Mouse (Mus musculus) adrenal gland, postnatal 14 days (tissue): ENCODE measurements at regions not wholly inside any gene's neighbourhood (a gene's known extent, or its start where the extent isn't known, plus 50 kb on each side); places are given as distances from the start of the nearest gene placed in this dataset.

Experiments used
- DNase-seq: peaks from one replicate; pipeline ENCODE4 v3.0.0; 2021; ENCODE audit warnings: mixed read lengths

DNA sequence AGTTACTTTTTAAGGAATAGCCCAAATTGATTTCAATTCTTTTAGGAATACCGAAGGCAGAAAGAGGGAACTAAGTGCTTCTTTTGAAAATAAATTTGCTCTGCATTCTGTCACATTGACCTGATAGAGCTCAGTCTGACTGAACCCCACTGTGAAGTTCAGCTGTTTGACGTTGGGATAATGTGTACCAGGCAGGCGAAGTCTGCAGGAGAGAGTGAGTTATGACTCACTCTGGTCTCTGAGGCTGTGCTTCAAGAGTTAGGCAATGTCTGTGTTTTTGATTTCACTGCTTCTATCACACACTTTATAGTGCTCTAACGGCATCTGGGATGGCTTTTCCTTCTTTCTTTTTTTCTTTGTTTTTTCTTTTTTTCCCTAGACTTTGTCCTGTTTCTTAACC, 283.5 kb downstream of the Naf1 start:
- no peak for DNase-seq

DNA sequence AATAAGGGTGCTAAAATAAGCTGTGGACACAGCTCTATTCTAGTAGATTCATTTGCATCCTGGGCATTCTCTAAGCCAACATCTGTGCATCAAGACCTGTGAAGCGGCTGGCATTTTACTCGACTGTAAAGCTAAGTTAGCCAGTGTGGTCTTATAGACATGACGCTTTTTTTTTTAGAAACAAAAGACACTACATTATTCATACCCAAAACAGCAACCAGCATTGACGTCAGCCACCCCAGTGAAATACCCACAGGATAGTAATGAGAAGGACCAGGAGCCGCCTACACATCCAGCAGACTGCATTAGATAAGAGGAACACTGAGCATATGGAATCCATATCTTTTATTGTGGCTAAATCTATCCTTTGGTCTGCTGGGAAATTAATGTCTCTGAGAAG, 321.7 kb downstream of the Naf1 start:
- no peak for DNase-seq

DNA sequence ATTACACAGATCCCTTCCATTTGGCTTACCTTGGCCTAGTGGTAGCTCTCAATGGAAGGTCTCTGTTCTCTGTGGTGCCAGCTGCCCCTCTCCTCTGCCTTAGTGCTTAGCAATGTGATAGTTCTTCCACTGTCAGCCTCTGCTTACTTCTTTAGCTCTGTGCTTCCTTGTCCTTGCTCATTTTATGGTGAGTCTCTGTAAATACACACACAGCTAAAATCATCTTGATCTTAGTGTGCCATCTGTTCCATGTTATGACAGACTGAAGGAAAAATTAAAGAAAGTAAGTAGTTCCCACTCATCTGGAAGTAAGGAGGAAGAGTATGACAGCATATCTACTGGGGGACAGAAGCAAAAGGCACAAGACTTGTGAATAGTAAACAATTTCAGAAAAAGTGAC, 324.4 kb upstream of the Nat3 start:
- DNase-seq: no peak

DNA sequence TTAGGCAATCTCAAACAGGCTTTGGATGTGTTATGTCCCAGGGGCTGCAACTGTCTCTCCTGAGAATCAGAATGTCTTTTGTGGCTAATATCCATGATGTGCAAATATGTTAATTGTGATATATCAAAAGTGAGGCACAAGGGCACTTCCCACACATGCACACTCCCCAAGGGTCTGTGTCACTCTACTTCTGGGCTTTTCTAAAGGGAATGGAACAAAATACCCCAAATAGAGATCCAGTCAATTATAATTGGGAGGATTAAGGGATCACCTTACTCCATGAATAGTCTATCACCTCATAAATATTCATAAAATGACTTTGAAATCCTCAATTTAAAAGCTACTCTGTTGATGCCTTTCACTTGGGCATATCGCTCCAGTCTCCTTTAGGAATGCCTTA, 317.6 kb upstream of the Nat3 start:
- DNase-seq: no peak

DNA sequence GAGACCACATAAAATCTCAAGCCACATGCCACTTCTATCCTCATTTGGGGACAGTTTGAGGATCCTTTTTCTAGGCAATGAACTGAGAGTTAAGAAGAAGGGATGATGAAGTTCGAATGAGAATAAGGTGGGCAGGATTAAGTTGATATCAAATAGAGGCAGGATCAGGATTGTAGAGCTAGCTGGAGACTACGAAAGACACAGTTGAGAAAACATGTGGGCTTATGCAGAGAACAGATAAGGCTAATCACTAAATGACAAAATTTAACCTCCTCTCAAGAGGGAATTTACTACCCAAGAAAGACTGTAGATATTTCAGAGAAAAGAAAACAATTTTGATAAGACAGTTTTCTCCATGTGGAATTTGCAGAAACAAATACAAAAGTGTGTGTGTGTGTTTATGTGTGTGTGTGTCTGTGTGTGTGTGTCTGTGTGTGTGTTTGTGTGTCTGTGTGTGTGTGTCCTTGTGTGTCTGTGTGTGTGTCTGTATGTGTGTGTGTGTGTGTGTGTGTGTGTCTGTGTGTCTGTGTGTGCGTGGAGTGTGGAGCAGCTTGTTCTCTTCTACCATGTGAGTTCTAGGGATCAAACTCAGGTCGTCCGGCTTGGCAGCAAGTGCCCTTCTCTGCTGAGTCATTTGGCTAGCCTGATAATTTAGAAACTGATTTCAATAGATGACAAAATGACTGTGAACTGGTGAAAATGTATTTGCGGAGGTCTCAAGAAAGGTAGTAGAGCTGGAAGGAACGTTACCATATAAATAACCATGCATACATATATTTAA, 291.5 kb upstream of the Nat3 start:
- DNase-seq: no peak

DNA sequence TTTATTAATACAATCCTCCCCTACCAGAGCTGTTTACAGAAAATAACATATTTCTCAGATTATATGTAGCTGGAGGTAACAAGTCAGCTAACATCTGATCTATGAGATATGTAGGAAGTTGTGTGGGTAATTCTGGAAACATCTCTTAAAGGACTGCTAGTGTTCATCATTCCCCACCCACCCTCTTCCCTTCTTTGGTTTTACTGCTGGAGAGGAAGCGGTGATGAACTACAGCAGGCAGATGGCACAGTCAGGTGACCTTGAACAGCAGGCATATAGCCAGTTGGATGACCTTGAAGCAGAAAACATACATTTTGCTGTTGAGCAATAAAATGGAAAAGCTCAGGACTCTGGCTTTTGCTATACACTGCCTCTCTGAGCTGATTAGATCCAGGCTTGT, 284.7 kb upstream of the Nat3 start:
- DNase-seq: no peak

DNA sequence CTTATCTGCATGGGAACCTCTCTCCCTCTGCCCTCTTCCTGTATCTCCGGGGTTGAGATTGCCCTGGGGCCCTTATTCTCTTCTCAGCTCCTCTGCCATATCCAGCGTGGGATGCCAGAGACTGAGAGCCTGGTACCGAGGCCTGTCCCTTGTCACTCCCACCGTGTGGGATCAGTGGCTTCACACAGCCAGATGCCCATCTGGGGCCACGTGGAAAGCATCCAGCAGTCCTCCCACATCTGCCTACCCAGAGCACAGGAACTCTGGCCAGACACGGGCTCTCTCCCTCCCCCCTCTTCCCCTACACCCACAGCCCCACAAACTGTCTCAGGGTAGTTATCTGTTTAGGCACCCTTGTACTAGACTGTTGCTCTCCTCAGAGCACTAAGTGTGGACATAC, 244.9 kb upstream of the Nat3 start:
- DNase-seq: peak; percentile 5

DNA sequence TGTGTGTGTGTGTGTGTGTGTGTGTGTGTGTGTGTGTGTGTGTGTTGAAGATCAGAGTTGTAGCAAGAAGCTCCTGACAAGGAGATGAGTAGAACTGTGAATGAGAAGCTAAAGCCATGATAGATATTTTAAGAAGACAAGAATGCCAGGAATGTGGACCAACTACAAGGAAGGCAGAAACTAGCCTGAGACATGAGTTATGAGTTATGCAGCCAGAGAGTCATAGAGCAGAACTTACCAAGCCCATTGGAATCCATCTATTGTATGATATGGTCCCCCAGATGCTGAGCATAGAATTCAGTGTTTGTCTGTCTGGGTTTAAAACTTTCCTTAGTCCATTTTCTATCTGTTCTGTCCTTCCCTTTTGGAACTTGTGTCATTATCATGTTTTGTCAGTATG, 244.2 kb upstream of the Nat3 start:
- DNase-seq: no peak

DNA sequence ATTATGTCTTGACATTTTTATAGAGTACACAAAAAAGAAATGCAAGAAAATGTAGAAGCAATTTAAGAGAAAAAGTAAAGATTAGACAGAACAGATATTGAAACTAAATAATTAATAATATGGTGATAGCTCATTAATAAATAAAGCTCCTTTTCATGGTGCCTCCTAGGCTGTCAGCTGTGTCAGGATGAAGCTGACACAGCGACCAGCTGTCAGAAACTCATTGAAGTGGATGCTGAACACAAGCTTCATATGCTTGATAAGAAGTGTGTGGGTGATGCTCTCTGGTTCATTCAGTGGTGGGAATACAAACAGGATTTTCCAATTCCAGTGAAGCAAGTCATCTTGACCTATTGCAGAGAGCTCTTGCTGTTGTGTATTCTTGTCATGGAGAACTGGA, 213.2 kb upstream of the Nat3 start:
- DNase-seq: no peak

DNA sequence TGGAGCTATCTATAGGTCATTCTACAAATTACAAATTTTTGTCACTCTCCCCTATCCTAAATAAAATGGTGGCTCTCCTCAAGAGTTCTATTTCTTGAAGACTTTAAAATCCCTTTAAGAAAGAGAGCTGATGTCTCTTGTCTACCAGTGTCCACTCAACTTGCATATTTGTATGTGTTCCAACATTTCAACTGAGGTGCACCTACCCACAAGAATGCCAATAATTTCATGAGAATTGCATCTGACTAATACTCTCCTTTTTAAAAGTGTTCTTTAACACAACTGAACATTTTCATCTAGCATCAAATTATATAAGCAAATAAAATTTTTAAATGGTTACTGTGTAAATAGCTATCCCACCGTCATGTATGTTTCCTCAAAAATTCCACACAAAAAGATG, 206.3 kb upstream of the Nat3 start:
- no peak for DNase-seq

DNA sequence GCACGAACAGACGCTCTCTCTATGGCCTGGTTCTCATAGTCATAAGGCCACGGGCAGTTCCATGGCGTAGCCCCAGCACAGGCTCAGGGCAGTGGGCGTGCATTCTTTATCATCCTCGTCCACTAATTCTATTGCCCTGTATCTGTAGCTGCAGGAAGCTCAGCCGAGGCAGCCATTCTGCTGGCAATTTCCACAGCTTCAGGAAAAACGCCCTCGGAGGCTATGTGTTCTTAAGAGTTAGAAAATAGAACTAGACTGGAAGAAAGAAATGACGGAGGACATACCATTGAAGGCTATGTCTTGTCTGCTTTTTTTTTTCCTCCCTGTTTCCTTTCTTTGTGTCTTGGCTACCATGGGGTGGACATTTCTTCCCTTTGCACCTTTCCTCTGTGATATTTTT, 205.0 kb upstream of the Nat3 start:
- no peak for DNase-seq

DNA sequence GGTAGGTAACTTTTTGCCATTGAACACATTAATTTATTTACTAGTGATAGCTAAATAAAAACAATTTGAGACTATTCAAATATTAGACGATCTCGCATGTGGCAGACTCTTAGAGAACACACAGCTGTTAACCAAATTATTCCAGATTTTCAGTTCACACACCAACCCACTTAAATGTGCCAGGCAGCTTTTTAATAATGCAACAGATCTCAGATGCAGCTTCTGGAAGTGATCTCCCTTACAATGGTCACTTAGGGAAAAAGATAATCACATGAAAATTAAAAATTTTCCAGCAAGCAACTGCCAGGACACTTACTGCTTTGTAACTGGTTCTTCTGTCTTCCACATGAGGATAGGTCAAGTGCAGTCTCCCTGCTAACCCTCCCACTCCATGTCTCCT, 203.1 kb upstream of the Nat3 start:
- no peak for DNase-seq

DNA sequence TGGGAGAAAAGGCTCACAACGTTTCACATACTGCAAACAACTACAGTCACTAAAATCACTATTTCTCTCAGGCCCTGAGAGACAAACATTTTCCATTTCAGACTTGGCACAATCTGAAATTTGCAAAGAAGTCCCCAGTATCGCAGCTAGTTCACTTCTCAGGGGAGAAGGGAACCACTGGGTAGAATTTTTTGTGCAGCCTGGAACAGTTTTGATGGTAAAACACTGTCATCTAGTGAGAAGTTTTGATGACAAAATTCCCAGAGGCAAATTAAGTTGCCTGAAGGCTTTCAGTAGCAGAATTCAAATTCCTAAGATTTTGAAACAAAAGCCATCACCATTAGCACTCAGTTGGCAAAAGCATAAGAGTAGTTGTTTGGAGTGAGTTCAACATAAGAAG, 195.2 kb upstream of the Nat3 start:
- no peak for DNase-seq

DNA sequence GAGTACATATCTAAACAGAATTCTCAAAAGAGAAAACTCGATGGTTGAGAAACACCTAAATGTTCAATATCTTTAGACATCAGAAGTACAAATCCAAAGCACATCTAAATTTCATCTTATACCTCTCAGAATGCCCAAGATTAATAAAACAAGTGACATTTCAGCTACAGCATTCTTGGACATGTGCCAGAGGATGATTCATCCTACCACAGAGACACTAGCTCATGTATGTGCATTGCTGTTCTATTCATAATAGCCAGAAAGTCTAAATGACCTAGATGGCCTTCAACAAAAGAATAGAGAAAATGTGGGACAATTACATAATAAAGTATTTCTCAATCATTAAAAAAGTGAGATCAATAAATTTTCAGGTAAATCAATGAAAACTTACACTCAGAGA, 146.6 kb upstream of the Nat3 start:
- DNase-seq: peak; percentile 7

DNA sequence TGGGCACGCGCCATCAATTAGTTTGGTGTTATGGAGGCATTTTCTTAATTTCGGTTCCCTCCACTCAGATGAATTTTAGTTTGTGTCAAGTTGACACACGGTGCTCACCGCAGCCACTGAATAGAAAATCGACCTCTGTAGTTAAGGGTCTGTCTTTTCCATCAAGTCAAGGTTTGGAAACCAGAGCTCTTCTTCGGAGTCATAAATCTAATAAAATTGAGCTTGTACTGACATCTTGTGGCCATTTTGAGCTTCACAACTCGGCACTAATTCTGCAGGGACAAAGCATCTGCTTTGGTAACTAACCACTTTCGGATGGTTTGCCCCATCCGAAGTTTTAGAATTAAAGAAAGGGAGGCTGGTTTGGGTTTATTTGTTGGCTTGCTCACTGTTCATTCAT, 117.7 kb upstream of the Nat3 start:
- peak; percentile 7 for DNase-seq

DNA sequence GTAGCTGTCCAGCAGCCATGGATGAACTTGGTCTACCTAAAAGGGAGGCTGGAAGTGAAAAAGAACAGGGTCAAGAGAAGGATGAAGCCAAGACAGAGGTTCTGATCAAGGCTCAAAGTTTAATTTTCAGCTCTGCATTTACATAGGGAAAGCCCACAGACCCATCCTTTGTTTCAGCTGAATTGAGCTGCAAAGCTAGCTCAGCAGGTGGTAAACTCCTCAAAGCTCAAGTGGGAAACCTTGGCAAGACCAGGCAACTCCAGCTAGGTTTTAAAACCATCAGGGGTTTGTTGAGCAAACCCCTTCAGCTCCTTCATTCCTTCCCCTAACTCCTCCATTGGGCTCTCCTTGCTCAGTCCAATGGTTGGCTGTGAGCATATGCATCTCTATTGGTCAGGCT, 108.8 kb upstream of the Nat3 start:
- no peak for DNase-seq

DNA sequence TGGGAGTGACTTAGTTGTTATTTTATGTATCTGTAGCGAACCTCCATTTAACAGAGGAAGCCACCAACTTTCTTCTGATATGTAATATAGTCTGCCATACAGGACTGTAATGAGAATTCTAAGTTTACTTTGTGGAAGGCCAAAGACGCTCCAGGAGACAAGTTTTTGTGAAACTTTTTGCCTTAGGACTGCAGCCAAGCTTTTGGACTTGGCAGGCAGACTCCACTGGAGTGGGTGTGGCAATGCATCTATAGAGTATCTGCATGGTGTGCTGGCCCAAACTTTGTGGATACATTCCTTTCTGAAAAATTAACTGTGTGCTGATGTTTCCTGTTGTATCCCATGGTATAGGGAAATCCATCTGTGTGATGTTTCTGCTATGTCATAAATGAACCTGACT, 101.1 kb upstream of the Nat3 start:
- no peak for DNase-seq
